Mouse (Mus musculus): ENCODE measurements around the gene Gng4.

The Gng4 gene

DNA sequence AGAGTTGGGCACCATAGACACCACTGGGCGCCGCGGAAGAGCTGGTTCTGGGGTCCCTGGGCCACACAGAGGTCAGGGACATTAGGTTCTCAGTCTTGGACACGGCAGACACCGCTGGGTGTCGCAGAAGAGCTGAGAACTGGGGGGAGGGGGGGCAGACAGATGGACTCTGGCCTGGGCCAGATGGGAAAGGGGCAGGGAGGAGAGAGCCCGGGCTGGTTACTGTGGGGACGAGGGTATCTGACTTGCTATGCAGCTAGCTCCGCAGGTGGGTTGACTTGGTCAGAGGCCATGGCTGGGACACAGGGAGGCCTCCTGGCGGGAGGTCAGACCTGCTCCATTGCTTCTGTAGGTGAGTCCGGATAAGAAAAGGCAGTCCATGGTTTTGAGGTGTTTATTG lies 78.5 kb downstream of the Gng4 start:
- no peak for TF ChIP-seq GATA4 (IDR thresholded peaks at IDR 0.05; ENCODE audit: insufficient replicate concordance, low read length)

DNA sequence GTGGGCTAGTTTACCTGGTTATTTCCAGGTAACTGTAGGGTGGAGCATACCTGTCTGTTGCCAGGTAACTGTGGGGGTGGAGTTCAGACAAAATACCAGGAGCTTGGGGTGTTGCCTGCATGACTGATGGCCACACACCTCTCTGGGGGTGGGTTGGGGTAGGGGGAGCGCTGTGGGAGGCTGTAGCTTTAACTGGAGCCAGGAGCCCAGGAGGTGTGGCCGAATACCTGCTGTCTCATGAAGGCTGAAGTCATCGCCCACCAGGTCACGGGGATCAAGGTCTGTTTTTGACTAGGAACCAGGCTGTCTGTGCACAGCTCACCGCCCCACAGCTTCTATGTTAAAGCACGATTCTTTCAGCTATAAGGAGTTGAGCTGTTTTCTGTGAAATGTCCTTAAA lies 79.1 kb downstream of the Gng4 start:
- TF ChIP-seq GATA4 (IDR thresholded peaks at IDR 0.05; ENCODE audit: insufficient replicate concordance, low read length): no peak

DNA sequence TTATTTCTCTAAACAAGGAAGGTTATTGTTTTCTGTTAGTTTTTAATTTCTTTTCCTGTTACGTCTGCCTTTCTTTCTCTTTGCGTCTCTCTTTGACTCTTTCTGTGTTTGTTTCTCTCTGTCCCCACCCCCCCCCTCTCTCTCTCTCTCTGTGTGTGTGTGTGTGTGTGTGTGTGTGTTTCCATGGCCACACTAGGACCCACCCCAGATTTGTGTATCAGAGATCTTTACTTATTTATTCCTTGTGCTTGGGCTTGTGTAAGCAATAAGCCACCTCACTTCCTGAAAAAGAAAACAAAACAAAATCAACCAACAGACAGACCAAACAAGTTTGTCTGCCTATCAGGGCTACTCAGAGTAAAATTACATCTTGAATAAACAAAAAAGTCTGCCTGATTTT lies 82.5 kb downstream of the Gng4 start:
- TF ChIP-seq GATA4 (IDR thresholded peaks at IDR 0.05; ENCODE audit: insufficient replicate concordance, low read length): no peak

DNA sequence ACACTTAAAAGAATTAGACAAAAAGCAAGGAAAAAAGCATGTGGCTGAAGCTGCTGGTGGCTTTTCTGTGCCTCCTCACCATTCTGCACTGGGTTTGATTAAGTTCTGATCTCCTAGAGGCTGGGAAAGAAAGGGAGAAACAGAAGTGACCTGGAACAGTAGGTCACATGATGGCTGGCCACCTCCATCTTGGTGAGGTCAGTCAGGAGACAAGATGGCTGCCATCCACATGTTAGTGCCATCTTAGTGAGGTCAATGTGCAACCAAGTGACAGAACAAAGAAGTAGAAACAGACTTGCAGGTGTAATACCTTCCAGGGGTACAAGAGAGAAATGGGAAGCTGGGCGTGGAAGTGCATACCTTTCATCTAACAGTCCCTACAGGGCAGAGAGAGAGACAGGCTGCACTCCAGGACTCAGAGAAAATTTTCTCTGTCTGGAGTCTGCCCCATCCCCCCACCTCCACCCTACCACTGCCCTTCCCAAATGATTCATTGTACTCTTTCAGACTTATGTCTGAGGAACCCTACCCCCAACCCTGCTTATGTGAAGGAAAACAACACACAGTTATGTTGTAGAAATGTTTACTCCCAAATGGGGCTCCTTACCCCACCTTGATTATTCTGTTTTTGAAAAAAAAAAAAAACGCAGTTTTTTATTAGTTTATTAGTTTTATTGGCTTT lies 83.4 kb downstream of the Gng4 start:
- no peak for TF ChIP-seq GATA4 (IDR thresholded peaks at IDR 0.05; ENCODE audit: insufficient replicate concordance, low read length)

DNA sequence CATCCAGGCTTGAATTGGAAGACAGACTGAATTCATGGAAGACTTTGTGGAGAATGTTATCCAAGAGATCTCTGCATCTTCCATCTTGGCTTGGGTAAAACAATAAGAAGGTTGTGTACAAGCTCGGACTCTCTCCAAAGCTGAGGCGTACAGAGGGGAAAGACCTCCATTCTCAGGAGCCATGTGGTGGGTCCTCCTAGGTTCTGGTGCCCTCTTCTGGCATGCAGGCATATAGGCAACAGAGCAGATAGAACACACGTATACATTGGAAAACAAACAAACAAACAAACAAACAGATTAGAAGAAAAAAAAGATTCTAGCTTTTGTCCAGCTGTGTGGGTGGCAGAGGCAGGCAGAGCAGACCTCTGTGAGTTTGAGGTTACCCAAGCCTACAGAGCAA lies 84.1 kb downstream of the Gng4 start:
- no peak for TF ChIP-seq GATA4 (IDR thresholded peaks at IDR 0.05; ENCODE audit: insufficient replicate concordance, low read length)
